In genomic region chr10:28593566-28594292, GRCm38 (mm10) we compare ENCODE assay signal across 13 mouse cellular contexts.
DNase-seq lines count a peak whose midpoint lies in the region; ATAC-seq lines count a peak whose summit lies in the region.
"Had no signal": no experiment of that assay in that cellular context is flagged by ENCODE, and none has a peak within 500 bp of the region (broad histone marks: within the 10 kb centered on the region; RNA-seq: fewer than 3 reads in every experiment).

No protein-coding gene starts in this region.

- H3K27ac ChIP-seq in liver, embryonic 11.5 days (ENCODE audit: low read depth, low read length) = no peak overlapping the region
- H3K27ac ChIP-seq: limb, embryonic 10.5 days; neural tube, embryonic 13.5 days had no signal

- DNase-seq in CD4-positive helper T cell, adult 2 months (ENCODE audit: low read depth, low spot score) = peak; percentile 89
- DNase-seq in CD8-positive naive resting alpha-beta T cell, adult 2 months (ENCODE audit: low read depth in 2 of 2, low spot score in 2 of 2) = peak; percentile 60 to 70
- DNase-seq in liver, embryonic 11.5 days (ENCODE audit: low spot score) = no peak
- DNase-seq in natural killer cell, adult 2 months (ENCODE audit: low spot score in 2 of 2) = peak; percentile 54 to 63
- no peak for DNase-seq in embryo, embryonic 11 days
- no peak for DNase-seq in right cerebral cortex, postnatal 4 days
- DNase-seq in left cerebral cortex, adult 11 months (ENCODE audit: low spot score) = no peak
- DNase-seq: adrenal gland, postnatal 10 days; gastrocnemius, postnatal 25 days; heart, postnatal 14 days had no signal

- no peaks in the 10 kb centered on the region for H3K9me3 ChIP-seq in liver, embryonic 11.5 days (ENCODE audit: control insufficient read depth, low read length)
- H3K9me3 ChIP-seq: limb, embryonic 10.5 days; neural tube, embryonic 13.5 days had no signal

- no peak overlapping the region for H3K9ac ChIP-seq in liver, embryonic 11.5 days (ENCODE audit: low read depth, low read length)
- H3K9ac ChIP-seq: neural tube, embryonic 13.5 days had no signal

- 23% methylated on average over 3 of the region's 4 CpGs for WGBS in liver, embryonic 11.5 days

- H3K36me3 ChIP-seq in liver, embryonic 11.5 days (ENCODE audit: control insufficient read depth, insufficient read depth, low read length) = no peaks in the 10 kb centered on the region
- H3K36me3 ChIP-seq: neural tube, embryonic 13.5 days had no signal

- no peaks in the 10 kb centered on the region for H3K27me3 ChIP-seq in liver, embryonic 11.5 days (replicated peaks; ENCODE audit: control insufficient read depth, insufficient read depth, low read length)
- H3K27me3 ChIP-seq: neural tube, embryonic 13.5 days had no signal

- H3K4me2 ChIP-seq in liver, embryonic 11.5 days = no peak overlapping the region
- H3K4me2 ChIP-seq: neural tube, embryonic 13.5 days had no signal

- peak; percentile 35; the same call in 1 of the 2 replicates for ATAC-seq in liver, embryonic 11.5 days (replicated peaks; ENCODE audit: low FRiP score)
- ATAC-seq: intestine, embryonic 16.5 days had no signal

- H3K4me1 ChIP-seq in liver, embryonic 11.5 days (replicated peaks; ENCODE audit: control insufficient read depth, insufficient read depth, low read length) = peaks cover 2% of the 10 kb centered on the region
- H3K4me1 ChIP-seq: limb, embryonic 10.5 days; neural tube, embryonic 13.5 days had no signal

- H3K4me3 ChIP-seq in liver, embryonic 11.5 days (ENCODE audit: low read depth, low read length) = no peak overlapping the region
- H3K4me3 ChIP-seq: limb, embryonic 10.5 days; neural tube, embryonic 13.5 days had no signal

Comparison
In these comparisons a context has a peak if more than half of its experiments do, and no peak if none do; other contexts are left out.
1. DNase-seq: peak in CD4-positive helper T cell, adult 2 months (single experiment), CD8-positive naive resting alpha-beta T cell, adult 2 months (2 of 2) and natural killer cell, adult 2 months (2 of 2); none in liver, embryonic 11.5 days (single experiment), embryo, embryonic 11 days (single experiment), right cerebral cortex, postnatal 4 days (single experiment) and left cerebral cortex, adult 11 months (single experiment).